Mouse (Mus musculus) midbrain, embryonic 10.5 days (tissue): ENCODE data around the gene Majin. TPM values are rescaled to one million over a fixed set of nuclear protein-coding genes. Genes with fewer than 3 reads are reported as not detected.

Experiments
- DNase-seq: peaks from one replicate; pipeline ENCODE4 v3.0.0-alpha.2; 2017; ENCODE audit warnings: low spot score
- H3K27ac ChIP-seq: fragments of 300-500 bp; sonication (generic); replicated peaks from 2 replicates; pipeline ENCODE4 v1.5.1; 2016; ENCODE audit warnings: mild to moderate bottlenecking
- H3K27me3 ChIP-seq: fragments of 300-500 bp; sonication (generic); 2 replicates; pipeline ENCODE4 v1.6.1; 2016; ENCODE audit warnings: low read depth, mild to moderate bottlenecking; ENCODE audit not compliant: poor library complexity, severe bottlenecking
- H3K36me3 ChIP-seq: fragments of 300-500 bp; sonication (generic); 2 replicates; pipeline ENCODE4 v1.6.1; 2016; ENCODE audit warnings: mild to moderate bottlenecking, moderate library complexity
- H3K4me1 ChIP-seq: fragments of 300-500 bp; sonication (generic); 2 replicates; pipeline ENCODE4 v1.6.1; 2016
- H3K4me3 ChIP-seq: fragments of 300-500 bp; sonication (generic); 2 replicates; pipeline ENCODE4 v1.5.1; 2016; ENCODE audit warnings: mild to moderate bottlenecking, moderate library complexity
- H3K9me3 ChIP-seq: fragments of 300-500 bp; sonication (generic); replicated peaks from 2 replicates; pipeline ENCODE4 v1.6.1; 2016; ENCODE audit warnings: mild to moderate bottlenecking
- WGBS: fragments of 180-500 bp; shearing (Covaris S2); methylation state at CpG from one replicate; pipeline ENCODE4 v1.1.7; 2016; 5-methylcytosine and 5-hydroxymethylcytosine counted together
- polyA plus RNA-seq: library from polyadenylated mRNA; unstranded; fragments of >200 nt; fragmentation: Nextera tagmentation; extraction: Ambion mirVana; gene quantifications from 2 replicates; pipeline ENCODE4 v1.2.1, GENCODE M21; 2016

The Majin gene
- polyA plus RNA-seq, 1 experiment from 2014 or later, result not detected

DNA sequence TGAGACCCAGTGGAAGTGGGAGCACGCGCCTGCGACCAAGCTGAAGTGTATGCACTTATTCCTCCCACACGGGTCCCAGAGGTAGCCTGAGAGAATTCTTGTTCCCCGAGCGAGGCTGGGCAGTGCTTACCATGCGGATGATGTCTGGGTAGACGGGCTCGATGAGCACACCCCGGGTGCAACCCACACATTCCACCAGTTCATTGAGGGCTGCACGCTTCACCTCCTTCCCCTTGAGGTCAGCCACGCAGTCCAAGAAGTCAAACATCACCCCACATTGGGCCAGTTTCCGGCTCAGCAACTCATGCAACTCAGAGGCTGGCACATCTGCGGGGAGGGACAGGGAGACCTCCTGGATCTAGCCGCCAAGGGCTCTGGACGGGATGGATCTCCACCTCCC lies 49.5 kb downstream of the Majin start:
- Histone ChIP-seq H3K27me3 (no peaks in the 10 kb centered on the region), H3K4me3 (peak overlapping the region; percentile 16; the same call in 1 of the 2 replicates), H3K4me1 (peaks cover 27% of the 10 kb centered on the region), H3K36me3 (peaks cover 46% of the 10 kb centered on the region), H3K9me3 (no peaks in the 10 kb centered on the region), H3K27ac (no peak overlapping the region)
- DNase-seq, result no peak
- 85% methylated on average over 16 of the region's 16 CpGs for WGBS

GRCm38 (mm10) chr19:6234337-6235083 lies 50.3 kb downstream of the Majin start:
- Histone ChIP-seq H3K4me1 (peaks cover 27% of the 10 kb centered on the region), H3K4me3 (peak overlapping the region; percentile 83), H3K9me3 (no peaks in the 10 kb centered on the region), H3K36me3 (peaks cover 37% of the 10 kb centered on the region), H3K27ac (peak overlapping the region; percentile 94), H3K27me3 (no peaks in the 10 kb centered on the region)
- WGBS, result 67% methylated on average over 11 of the region's 11 CpGs
- no peak for DNase-seq

- Histone ChIP-seq H3K9me3 (no peaks in the 10 kb centered on the region), H3K27ac (peak within 1 kb of the TSS; percentile 94), H3K4me3 (peak within 1 kb of the TSS; percentile 83), H3K36me3 (peaks cover 29% of the 10 kb centered on the region), H3K4me1 (peaks cover 27% of the 10 kb centered on the region), H3K27me3 (no peaks in the 10 kb centered on the region)
- peak; percentile 91 for DNase-seq
- 2% methylated on average over 48 of the region's 48 CpGs for WGBS
Observed at GRCm38 (mm10) chr19:6235084-6236052, 51.2 kb downstream of the Majin start, which contains the start of gene Ppp2r5b. Ppp2r5b (minus strand) TSS chr19:6235872.

DNA sequence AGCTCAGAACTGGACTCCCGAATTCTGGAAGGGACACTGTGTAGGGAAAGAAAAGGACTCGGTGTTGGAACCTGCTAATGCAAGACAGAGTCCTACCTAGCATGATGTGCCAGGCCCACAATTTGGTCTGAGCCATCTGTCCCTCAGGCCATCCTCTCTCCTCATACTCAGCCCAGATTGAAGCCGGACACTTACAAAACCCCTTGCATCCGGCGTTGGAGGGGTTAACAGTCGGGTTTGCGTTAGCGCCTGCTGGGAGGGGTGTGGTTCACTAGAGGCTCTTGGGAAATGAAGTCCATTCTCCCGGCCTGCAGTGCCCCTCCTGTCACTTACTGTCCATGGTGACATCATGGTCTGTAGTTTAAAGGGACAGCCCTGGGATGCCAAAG lies 51.9 kb downstream of the Majin start:
- peak overlapping the region; percentile 94 for H3K27ac ChIP-seq
- DNase-seq, result peak; percentile 90
- peak overlapping the region; percentile 83 for H3K4me3 ChIP-seq
- H3K9me3 ChIP-seq, result no peaks in the 10 kb centered on the region
- H3K4me1 ChIP-seq, result peaks cover 31% of the 10 kb centered on the region
- peaks cover 22% of the 10 kb centered on the region for H3K36me3 ChIP-seq
- no peaks in the 10 kb centered on the region for H3K27me3 ChIP-seq
- WGBS, result under 1% methylated on average over 9 of the region's 9 CpGs

- DNase-seq, result no peak
- H3K27ac ChIP-seq, result peak overlapping the region; percentile 94
Observed at GRCm38 (mm10) chr19:6236842-6237241, 52.7 kb downstream of the Majin start.

GRCm38 (mm10) chr19:6238740-6239139 lies 54.6 kb downstream of the Majin start:
- no peak overlapping the region for H3K4me3 ChIP-seq
- DNase-seq, result no peak
- no peak overlapping the region for H3K27ac ChIP-seq
- no peaks in the 10 kb centered on the region; the same call in 1 of the 2 replicates for H3K36me3 ChIP-seq
- peaks cover 49% of the 10 kb centered on the region for H3K4me1 ChIP-seq
- H3K27me3 ChIP-seq, result no peaks in the 10 kb centered on the region
- no peaks in the 10 kb centered on the region for H3K9me3 ChIP-seq

More at GRCm38 (mm10) chr19:6236842-6237241, 52.7 kb downstream of the Majin start:
- peaks cover 14% of the 10 kb centered on the region for H3K36me3 ChIP-seq
- peaks cover 31% of the 10 kb centered on the region for H3K4me1 ChIP-seq
- no peaks in the 10 kb centered on the region for H3K27me3 ChIP-seq
- 0 out of 2 replicates have a peak overlapping the region, but pooled peaks have one; percentile 83 for H3K4me3 ChIP-seq
- WGBS, result 74% methylated on average over 7 of the region's 7 CpGs
- no peaks in the 10 kb centered on the region for H3K9me3 ChIP-seq

DNA sequence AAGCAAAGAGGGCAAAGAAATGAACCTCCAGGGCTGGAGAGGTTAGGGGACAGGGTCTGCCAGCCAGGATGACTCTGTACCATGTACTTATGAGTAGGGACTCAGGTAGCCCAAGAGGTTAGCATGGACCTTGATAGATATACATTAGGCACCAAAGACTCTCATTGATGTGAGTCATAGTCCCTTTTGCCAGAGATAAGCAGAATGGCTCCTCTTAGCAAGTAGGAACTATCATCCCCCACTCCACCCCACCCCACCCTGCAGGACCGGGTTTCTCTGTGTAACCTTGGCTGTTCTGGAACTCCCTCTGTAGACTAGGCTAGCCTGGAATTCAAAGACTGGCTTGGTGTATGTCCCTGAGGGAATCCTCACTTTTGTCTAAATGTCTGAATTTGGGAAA lies 55.9 kb downstream of the Majin start:
- H3K27me3 ChIP-seq, result no peaks in the 10 kb centered on the region
- DNase-seq, result no peak
- peaks cover 35% of the 10 kb centered on the region for H3K4me1 ChIP-seq
- peak overlapping the region; percentile 15; the same call in 1 of the 2 replicates for H3K27ac ChIP-seq
- no peak overlapping the region for H3K4me3 ChIP-seq
- H3K9me3 ChIP-seq, result no peaks in the 10 kb centered on the region
- peaks cover 9% of the 10 kb centered on the region for H3K36me3 ChIP-seq
- 79% methylated on average over 1 of the region's 1 CpGs for WGBS

DNA sequence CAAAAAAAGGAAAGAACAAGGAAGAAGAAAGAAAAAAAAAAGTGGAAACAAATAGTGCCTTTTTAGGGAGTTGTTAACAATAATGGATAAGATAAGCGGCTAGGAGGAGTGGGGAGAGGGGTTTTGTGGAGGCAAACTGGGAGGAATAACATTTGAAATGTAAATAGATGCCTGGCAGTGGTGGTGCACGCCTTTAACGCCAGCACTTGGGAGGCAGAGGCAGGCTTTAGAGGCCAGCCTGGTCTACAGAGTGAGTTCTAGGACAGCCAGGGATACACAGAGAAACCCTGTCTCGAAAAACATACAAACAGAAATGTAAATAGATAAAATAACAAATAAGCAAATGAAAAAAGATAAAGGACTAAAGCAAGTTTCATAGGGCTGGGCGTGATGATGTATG lies 56.5 kb downstream of the Majin start:
- no peak for DNase-seq
- Histone ChIP-seq H3K4me1 (peaks cover 31% of the 10 kb centered on the region), H3K27me3 (no peaks in the 10 kb centered on the region), H3K9me3 (no peaks in the 10 kb centered on the region), H3K27ac (peak overlapping the region; percentile 81), H3K36me3 (peaks cover 15% of the 10 kb centered on the region), H3K4me3 (peak overlapping the region; percentile 70)
- WGBS, result 42% methylated on average over 5 of the region's 5 CpGs

DNA sequence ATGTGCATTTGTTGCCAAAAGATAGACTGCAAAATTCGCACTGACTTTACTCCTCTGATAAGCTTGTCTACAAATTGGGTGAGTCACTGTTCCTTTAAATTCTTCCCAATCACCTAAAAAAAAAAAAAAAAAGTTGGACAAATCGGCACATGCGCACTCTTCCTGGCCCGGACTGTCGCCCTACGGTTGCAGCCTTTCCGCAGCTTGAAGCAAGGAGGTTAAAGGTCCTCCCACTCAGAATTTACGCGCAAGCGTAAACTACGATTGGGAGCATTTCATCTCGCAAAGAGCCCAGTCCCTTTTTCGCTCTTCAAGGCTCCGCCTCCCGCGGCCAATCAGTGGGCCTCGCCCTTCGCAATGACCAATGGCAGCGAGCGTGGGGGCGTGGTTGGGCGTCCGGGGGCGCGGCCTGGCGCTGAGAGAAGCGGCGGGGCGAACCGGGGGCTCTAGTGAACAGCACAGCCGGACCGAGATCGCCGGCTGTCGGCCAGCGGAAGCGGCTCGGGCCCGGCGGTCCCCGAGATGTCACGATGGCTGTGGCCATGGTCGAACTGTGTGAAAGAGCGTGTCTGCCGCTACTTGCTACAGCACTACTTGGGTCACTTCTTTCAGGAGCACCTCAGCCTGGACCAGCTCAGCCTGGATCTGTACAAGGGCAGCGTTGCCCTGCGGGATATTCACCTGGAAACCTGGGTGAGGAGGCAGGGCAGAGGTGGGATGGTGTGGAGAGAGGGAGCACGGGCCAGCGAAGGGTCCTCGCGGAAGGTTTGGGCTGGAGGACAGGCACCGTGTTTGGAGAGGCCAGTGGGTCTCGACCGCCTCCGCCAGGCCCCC lies 57.3 kb downstream of the Majin start, which contains the start of gene Atg2a:
Atg2a (plus strand) TSS at position 395 of the 834 bp plus-strand sequence.
- peak within 1 kb of the TSS; percentile 70 for H3K4me3 ChIP-seq
- peak within 1 kb of the TSS; percentile 81 for H3K27ac ChIP-seq
- peaks cover 28% of the 10 kb centered on the region for H3K4me1 ChIP-seq
- peak; percentile 98 for DNase-seq
- no peaks in the 10 kb centered on the region for H3K27me3 ChIP-seq
- H3K36me3 ChIP-seq, result peaks cover 23% of the 10 kb centered on the region
- WGBS, result under 1% methylated on average over 55 of the region's 55 CpGs
- no peaks in the 10 kb centered on the region for H3K9me3 ChIP-seq

GRCm38 (mm10) chr19:6242281-6242680 lies 58.1 kb downstream of the Majin start:
- Histone ChIP-seq H3K27me3 (no peaks in the 10 kb centered on the region), H3K9me3 (no peaks in the 10 kb centered on the region), H3K4me1 (peaks cover 22% of the 10 kb centered on the region), H3K4me3 (peak overlapping the region; percentile 70), H3K36me3 (peaks cover 31% of the 10 kb centered on the region), H3K27ac (peak overlapping the region; percentile 81)
- 6% methylated on average over 4 of the region's 4 CpGs for WGBS
- peak; percentile 22 for DNase-seq

GRCm38 (mm10) chr19:6243226-6243625 lies 59.0 kb downstream of the Majin start:
- Histone ChIP-seq H3K4me3 (peak overlapping the region; percentile 70; the same call in 1 of the 2 replicates), H3K27me3 (no peaks in the 10 kb centered on the region), H3K9me3 (no peaks in the 10 kb centered on the region), H3K4me1 (peaks cover 22% of the 10 kb centered on the region), H3K27ac (no peak overlapping the region), H3K36me3 (peaks cover 40% of the 10 kb centered on the region)
- no peak for DNase-seq
- WGBS, result 82% methylated on average over 5 of the region's 5 CpGs

DNA sequence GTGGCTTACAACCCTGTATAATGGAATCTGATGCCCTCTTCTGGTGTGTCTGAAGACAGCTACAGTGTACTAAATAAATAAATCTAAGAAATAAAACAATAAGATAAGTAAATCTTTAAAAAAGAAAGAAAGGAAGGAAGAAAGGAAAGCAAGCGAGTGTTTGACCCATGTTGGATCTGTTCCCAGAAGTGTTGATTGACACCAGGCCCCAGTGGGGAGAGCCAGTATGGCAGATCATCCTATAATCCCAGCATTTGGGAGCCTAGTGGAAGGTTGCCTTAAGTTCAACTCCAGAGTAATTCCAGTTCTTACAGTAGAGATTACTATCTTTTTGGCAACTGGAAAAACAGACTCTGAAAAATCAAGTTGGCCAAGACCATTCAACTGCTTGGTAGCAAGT lies 61.6 kb downstream of the Majin start:
- DNase-seq, result no peak
- H3K4me1 ChIP-seq, result peaks cover 20% of the 10 kb centered on the region
- H3K9me3 ChIP-seq, result no peaks in the 10 kb centered on the region
- 94% methylated on average over 1 of the region's 1 CpGs for WGBS
- H3K4me3 ChIP-seq, result no peak overlapping the region
- H3K27me3 ChIP-seq, result no peaks in the 10 kb centered on the region
- H3K27ac ChIP-seq, result no peak overlapping the region
- peaks cover 61% of the 10 kb centered on the region for H3K36me3 ChIP-seq
